Mouse (Mus musculus): ENCODE measurements around the gene Foxl1. TPM values are rescaled to one million over a fixed set of nuclear protein-coding genes. Genes with fewer than 3 reads are reported as not detected.

The Foxl1 gene
- total and polyA plus RNA-seq, 3 experiments, result 0.04 TPM; not detected in 2

DNA sequence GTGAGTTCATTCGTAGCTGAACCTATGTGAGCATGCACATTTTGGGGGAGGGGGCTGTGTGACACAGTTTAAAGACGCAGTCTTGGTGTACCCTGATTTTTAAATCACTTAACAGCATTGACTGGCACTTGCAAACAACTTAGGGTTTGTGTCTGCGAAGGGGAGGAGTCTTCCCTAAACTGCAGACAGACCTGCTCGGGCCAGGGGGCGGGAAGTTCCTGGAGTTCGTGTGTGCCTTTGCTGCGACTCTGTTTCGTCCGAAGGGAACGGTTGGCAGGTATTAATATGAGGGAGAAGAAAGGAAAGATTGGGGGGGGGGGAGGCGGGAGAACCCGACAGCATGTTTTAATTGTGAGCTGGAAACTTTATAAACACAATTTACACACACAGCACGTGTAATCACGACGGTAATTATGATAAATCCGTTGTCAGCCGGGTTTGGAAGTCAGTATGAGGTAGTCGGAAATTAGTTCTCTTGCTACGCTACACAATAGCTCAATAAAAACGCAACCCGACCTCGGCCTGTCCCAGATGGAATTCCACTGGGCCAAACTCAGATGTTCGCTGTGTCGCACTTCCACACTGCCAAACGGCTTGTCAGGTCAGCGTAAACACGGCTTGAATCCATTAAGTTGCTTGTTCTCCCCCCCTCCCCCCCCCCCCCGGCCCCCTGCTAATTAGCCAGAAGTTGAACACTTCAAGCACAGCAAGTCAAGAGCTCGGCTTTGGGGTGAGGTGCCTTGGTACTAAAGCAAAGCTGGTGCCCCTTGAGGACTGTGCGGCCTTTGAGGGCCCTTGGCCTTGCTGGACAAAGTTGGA lies 47.2 kb downstream of the Foxl1 start:
- no peak overlapping the region for H3K4me3 ChIP-seq (replicated peaks in 1 of 3; ENCODE audit: low read depth in 2 of 3, low read length in 2 of 3, poor library complexity in 1 of 3)
- H3K4me1 ChIP-seq (ENCODE audit: control insufficient read depth in 1 of 2, insufficient read depth in 2 of 2), result no peaks in the 10 kb centered on the region
- no peak for DNase-seq (ENCODE audit: extremely low read depth)
- no peaks in the 10 kb centered on the region for H3K79me2 ChIP-seq (replicated peaks; ENCODE audit: control insufficient read depth, extremely low read depth, insufficient read depth, poor library complexity, severe bottlenecking)
- no peaks in the 10 kb centered on the region for H3K36me3 ChIP-seq (replicated peaks in 1 of 2; ENCODE audit: control insufficient read depth in 1 of 2, insufficient read depth in 1 of 2, low read length in 1 of 2)
- H3K27ac ChIP-seq (ENCODE audit: insufficient read depth, low read depth), result no peak overlapping the region
- no peak overlapping the region for H3K9ac ChIP-seq (ENCODE audit: insufficient read depth, low read depth)
- TF ChIP-seq ZMIZ1 (IDR thresholded peaks at IDR 0.05; ENCODE audit: low read depth, low read length) (no peak), NELFE (IDR thresholded peaks at IDR 0.05; ENCODE audit: low read depth, low read length) (no peak), USF2 (conservative IDR thresholded peaks at IDR 0.05; ENCODE audit: low read depth, low read length) (no peak), SIN3A (IDR thresholded peaks at IDR 0.05; ENCODE audit: low read length) (no peak), EP300 (IDR thresholded peaks at IDR 0.05; ENCODE audit: low read length) (no peak), BHLHE40 (IDR thresholded peaks at IDR 0.05; ENCODE audit: low read depth, low read length) (no peak), ETS1 (conservative IDR thresholded peaks at IDR 0.05; ENCODE audit: low read depth, low read length) (no peak), NRF1 (IDR thresholded peaks at IDR 0.05; ENCODE audit: low read depth, low read length) (no peak), TBP (conservative IDR thresholded peaks at IDR 0.05; ENCODE audit: low read depth, low read length) (no peak), MAZ (IDR thresholded peaks at IDR 0.05; ENCODE audit: low read depth, low read length) (no peak), MAFK (IDR thresholded peaks at IDR 0.05; ENCODE audit: insufficient replicate concordance, low read length) (no peak), MAX (IDR thresholded peaks at IDR 0.05; ENCODE audit: low read length) (no peak), MXI1 (IDR thresholded peaks at IDR 0.05; ENCODE audit: low read depth, low read length) (no peak), HCFC1 (IDR thresholded peaks at IDR 0.05; ENCODE audit: low read depth, low read length) (no peak), RCOR1 (conservative IDR thresholded peaks at IDR 0.05; ENCODE audit: low read depth, low read length) (no peak)
- peaks cover 87% of the 10 kb centered on the region for H3K27me3 ChIP-seq (replicated peaks)
- dilution Hi-C loops (cut with MboI; ENCODE audit: extremely low pct_ligation_motif_present, extremely low pct_unique_long_range_greater_than_20kb, low sequenced_read_pairs) (no loop called here), in situ Hi-C loops (cut with MboI; ENCODE audit: low pct_ligation_motif_present, low pct_unique_long_range_greater_than_20kb, low sequenced_read_pairs) (no loop called here)
- no peak overlapping the region for H3K4me2 ChIP-seq (ENCODE audit: insufficient read depth, low read depth, poor library complexity, severe bottlenecking)
- no peaks in the 10 kb centered on the region for H3K9me3 ChIP-seq (replicated peaks; ENCODE audit: low read length)

DNA sequence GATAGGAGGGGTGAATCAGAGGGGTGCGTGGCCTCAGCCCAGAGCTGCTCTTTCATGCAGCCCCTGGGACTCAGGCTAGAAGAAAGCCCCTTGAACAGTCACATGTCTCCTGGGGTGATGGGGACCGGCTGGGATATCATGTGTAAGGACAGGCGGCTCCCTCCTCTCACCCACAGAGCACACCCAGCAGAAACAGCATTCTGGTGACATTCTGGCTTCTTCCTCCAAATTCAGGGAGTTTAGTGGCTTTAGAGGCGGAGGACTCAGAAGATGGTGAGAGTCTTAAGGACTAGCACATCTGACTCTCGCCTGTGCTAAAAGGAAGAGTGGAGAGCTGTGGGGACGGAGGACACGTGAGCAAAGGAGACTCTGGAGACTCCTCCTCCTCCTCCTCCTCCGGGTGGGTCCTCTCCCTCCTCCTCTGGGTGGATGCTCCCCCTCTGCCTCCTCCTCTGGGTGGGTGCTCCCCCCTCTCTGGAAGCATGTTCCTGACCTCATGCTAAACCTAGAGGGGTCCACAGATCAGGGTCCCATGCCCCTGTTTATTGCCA lies 47.9 kb downstream of the Foxl1 start:
- TF ChIP-seq ZMIZ1 (IDR thresholded peaks at IDR 0.05; ENCODE audit: low read depth, low read length) (no peak), RAD21 (IDR thresholded peaks at IDR 0.05; ENCODE audit: low read depth, low read length) (no peak), BHLHE40 (IDR thresholded peaks at IDR 0.05; ENCODE audit: low read depth, low read length) (no peak), TCF12 (IDR thresholded peaks at IDR 0.05; ENCODE audit: low read depth, low read length) (no peak), MXI1 (IDR thresholded peaks at IDR 0.05; ENCODE audit: low read depth, low read length) (no peak), JUN (IDR thresholded peaks at IDR 0.05; ENCODE audit: insufficient read depth, low read depth, low read length) (no peak), MYC (IDR thresholded peaks at IDR 0.05; ENCODE audit: low read depth, low read length) (no peak), CTCF (conservative IDR thresholded peaks at IDR 0.05 in 1 of 2, IDR thresholded peaks at IDR 0.05 in 1 of 2; ENCODE audit: low read depth in 2 of 2, low read length in 2 of 2) (no peak), CHD1 (IDR thresholded peaks at IDR 0.05; ENCODE audit: low read depth, low read length) (no peak), USF2 (conservative IDR thresholded peaks at IDR 0.05; ENCODE audit: low read depth, low read length) (no peak), UBTF (IDR thresholded peaks at IDR 0.05; ENCODE audit: low read depth, low read length) (no peak), ETS1 (conservative IDR thresholded peaks at IDR 0.05; ENCODE audit: low read depth, low read length) (no peak), E2F4 (IDR thresholded peaks at IDR 0.05; ENCODE audit: insufficient replicate concordance, low read depth, low read length) (no peak), IRF4 (IDR thresholded peaks at IDR 0.05; ENCODE audit: low read depth, low read length) (no peak), SIN3A (IDR thresholded peaks at IDR 0.05; ENCODE audit: low read length) (no peak), HCFC1 (IDR thresholded peaks at IDR 0.05; ENCODE audit: low read depth, low read length) (no peak)
- no peak for DNase-seq (ENCODE audit: extremely low read depth)
- Histone ChIP-seq H3K27me3 (replicated peaks) (peaks cover 80% of the 10 kb centered on the region), H3K27ac (ENCODE audit: insufficient read depth, low read depth) (no peak overlapping the region), H3K4me3 (replicated peaks in 1 of 3; ENCODE audit: low read depth in 2 of 3, low read length in 2 of 3, poor library complexity in 1 of 3) (no peak overlapping the region), H3K4me1 (ENCODE audit: control insufficient read depth in 1 of 2, insufficient read depth in 2 of 2) (no peaks in the 10 kb centered on the region), H3K9me3 (replicated peaks; ENCODE audit: low read length) (no peaks in the 10 kb centered on the region), H3K4me2 (ENCODE audit: insufficient read depth, low read depth, poor library complexity, severe bottlenecking) (no peak overlapping the region), H3K36me3 (replicated peaks in 1 of 2; ENCODE audit: control insufficient read depth in 1 of 2, insufficient read depth in 1 of 2, low read length in 1 of 2) (no peaks in the 10 kb centered on the region), H3K79me2 (replicated peaks; ENCODE audit: control insufficient read depth, extremely low read depth, insufficient read depth, poor library complexity, severe bottlenecking) (no peaks in the 10 kb centered on the region), H3K9ac (ENCODE audit: insufficient read depth, low read depth) (no peak overlapping the region)
- in situ Hi-C loops (cut with MboI; ENCODE audit: low pct_ligation_motif_present, low pct_unique_long_range_greater_than_20kb, low sequenced_read_pairs), result no loop called here
- dilution Hi-C loops (cut with MboI; ENCODE audit: extremely low pct_ligation_motif_present, extremely low pct_unique_long_range_greater_than_20kb, low sequenced_read_pairs), result no loop called here

Data from CH12.LX (cell line).